Mouse (Mus musculus): ENCODE data around the gene Malsu1. TPM values are rescaled to one million over a fixed set of nuclear protein-coding genes. Genes with fewer than 3 reads are reported as not detected.

Malsu1 gene
- polyA plus RNA-seq, 1 experiment from 2014 or later: 59.7 TPM

GRCm38 (mm10) chr6:49094968-49095367, 21.4 kb downstream of the Malsu1 start:
- DNase-seq (ENCODE audit: low spot score): no peak
- 94% methylated on average over 10 of the region's 10 CpGs for WGBS

GRCm38 (mm10) chr6:49096421-49096820, 22.8 kb downstream of the Malsu1 start:
- Histone ChIP-seq H3K4me1 (ENCODE audit: control insufficient read depth, insufficient read depth, low read length) (no peaks in the 10 kb centered on the region), H3K9ac (ENCODE audit: low read length) (no peak overlapping the region), H3K27me3 (ENCODE audit: control insufficient read depth, insufficient read depth, low read length) (no peaks in the 10 kb centered on the region), H3K4me3 (ENCODE audit: low read depth, low read length) (no peak overlapping the region), H3K27ac (replicated peaks; ENCODE audit: low read depth, low read length) (no peak overlapping the region), H3K9me3 (ENCODE audit: control insufficient read depth, low read length) (no peaks in the 10 kb centered on the region), H3K4me2 (ENCODE audit: low read depth, severe bottlenecking) (no peak overlapping the region), H3K36me3 (ENCODE audit: control insufficient read depth, insufficient read depth, low read length) (peaks cover 4% of the 10 kb centered on the region; the same call in 1 of the 2 replicates)
- DNase-seq (ENCODE audit: low spot score) (no peak), ATAC-seq (ENCODE audit: insufficient number of reproducible peaks, low FRiP score, low TSS enrichment, low read depth) (no peak)
- WGBS: 88% methylated on average over 7 of the region's 7 CpGs

More at GRCm38 (mm10) chr6:49094968-49095367, 21.4 kb downstream of the Malsu1 start:
- no peak overlapping the region for H3K27ac ChIP-seq (replicated peaks; ENCODE audit: low read depth, low read length)
- H3K4me1 ChIP-seq (ENCODE audit: control insufficient read depth, insufficient read depth, low read length): no peaks in the 10 kb centered on the region
- no peak overlapping the region for H3K4me2 ChIP-seq (ENCODE audit: low read depth, severe bottlenecking)
- H3K27me3 ChIP-seq (ENCODE audit: control insufficient read depth, insufficient read depth, low read length): no peaks in the 10 kb centered on the region
- ATAC-seq (ENCODE audit: insufficient number of reproducible peaks, low FRiP score, low TSS enrichment, low read depth): no peak
- H3K9ac ChIP-seq (ENCODE audit: low read length): no peak overlapping the region
- H3K36me3 ChIP-seq (ENCODE audit: control insufficient read depth, insufficient read depth, low read length): peaks cover 3% of the 10 kb centered on the region
- no peak overlapping the region for H3K4me3 ChIP-seq (ENCODE audit: low read depth, low read length)
- H3K9me3 ChIP-seq (ENCODE audit: control insufficient read depth, low read length): no peaks in the 10 kb centered on the region

- no peaks in the 10 kb centered on the region for H3K4me1 ChIP-seq (ENCODE audit: control insufficient read depth, insufficient read depth, low read length)
- H3K36me3 ChIP-seq (ENCODE audit: control insufficient read depth, insufficient read depth, low read length): peaks cover 4% of the 10 kb centered on the region; the same call in 1 of the 2 replicates
- 87% methylated on average over 13 of the region's 13 CpGs for WGBS
- no peaks in the 10 kb centered on the region for H3K9me3 ChIP-seq (ENCODE audit: control insufficient read depth, low read length)
- DNase-seq (ENCODE audit: low spot score): no peak
- H3K27ac ChIP-seq (replicated peaks; ENCODE audit: low read depth, low read length): no peak overlapping the region
- no peak overlapping the region for H3K4me2 ChIP-seq (ENCODE audit: low read depth, severe bottlenecking)
- no peaks in the 10 kb centered on the region for H3K27me3 ChIP-seq (ENCODE audit: control insufficient read depth, insufficient read depth, low read length)
- H3K9ac ChIP-seq (ENCODE audit: low read length): no peak overlapping the region
- ATAC-seq (ENCODE audit: insufficient number of reproducible peaks, low FRiP score, low TSS enrichment, low read depth): no peak
- no peak overlapping the region for H3K4me3 ChIP-seq (ENCODE audit: low read depth, low read length)
These were observed 23.4 kb downstream of the Malsu1 start for GRCm38 (mm10) chr6:49096933-49097461.

GRCm38 (mm10) chr6:49097596-49098110, 24.1 kb downstream of the Malsu1 start:
- no peak overlapping the region for H3K4me3 ChIP-seq (ENCODE audit: low read depth, low read length)
- no peaks in the 10 kb centered on the region for H3K4me1 ChIP-seq (ENCODE audit: control insufficient read depth, insufficient read depth, low read length)
- no peak overlapping the region for H3K9ac ChIP-seq (ENCODE audit: low read length)
- DNase-seq (ENCODE audit: low spot score): no peak
- no peaks in the 10 kb centered on the region for H3K9me3 ChIP-seq (ENCODE audit: control insufficient read depth, low read length)
- WGBS: 90% methylated on average over 5 of the region's 5 CpGs
- no peak overlapping the region for H3K4me2 ChIP-seq (ENCODE audit: low read depth, severe bottlenecking)
- H3K36me3 ChIP-seq (ENCODE audit: control insufficient read depth, insufficient read depth, low read length): peaks cover 4% of the 10 kb centered on the region; the same call in 1 of the 2 replicates
- no peak overlapping the region for H3K27ac ChIP-seq (replicated peaks; ENCODE audit: low read depth, low read length)
- no peaks in the 10 kb centered on the region for H3K27me3 ChIP-seq (ENCODE audit: control insufficient read depth, insufficient read depth, low read length)
- ATAC-seq (ENCODE audit: insufficient number of reproducible peaks, low FRiP score, low TSS enrichment, low read depth): no peak

- ATAC-seq (ENCODE audit: insufficient number of reproducible peaks, low FRiP score, low TSS enrichment, low read depth) (no peak), DNase-seq (ENCODE audit: low spot score) (no peak)
- Histone ChIP-seq H3K36me3 (ENCODE audit: control insufficient read depth, insufficient read depth, low read length) (peaks cover 9% of the 10 kb centered on the region; the same call in 1 of the 2 replicates), H3K4me2 (ENCODE audit: low read depth, severe bottlenecking) (no peak overlapping the region), H3K27ac (replicated peaks; ENCODE audit: low read depth, low read length) (no peak overlapping the region), H3K4me3 (ENCODE audit: low read depth, low read length) (no peak overlapping the region), H3K9ac (ENCODE audit: low read length) (no peak overlapping the region), H3K4me1 (ENCODE audit: control insufficient read depth, insufficient read depth, low read length) (no peaks in the 10 kb centered on the region), H3K27me3 (ENCODE audit: control insufficient read depth, insufficient read depth, low read length) (no peaks in the 10 kb centered on the region), H3K9me3 (ENCODE audit: control insufficient read depth, low read length) (no peaks in the 10 kb centered on the region)
- 100% methylated on average over 1 of the region's 1 CpGs for WGBS
These were observed 25.5 kb downstream of the Malsu1 start for GRCm38 (mm10) chr6:49099086-49099485.

GRCm38 (mm10) chr6:49106746-49107500, 33.3 kb downstream of the Malsu1 start:
- WGBS: 92% methylated on average over 15 of the region's 15 CpGs
- H3K36me3 ChIP-seq (ENCODE audit: control insufficient read depth, insufficient read depth, low read length): peaks cover 16% of the 10 kb centered on the region
- H3K27ac ChIP-seq (replicated peaks; ENCODE audit: low read depth, low read length): no peak overlapping the region
- DNase-seq (ENCODE audit: low spot score) (no peak), ATAC-seq (ENCODE audit: insufficient number of reproducible peaks, low FRiP score, low TSS enrichment, low read depth) (no peak)
- no peaks in the 10 kb centered on the region for H3K9me3 ChIP-seq (ENCODE audit: control insufficient read depth, low read length)
- H3K27me3 ChIP-seq (ENCODE audit: control insufficient read depth, insufficient read depth, low read length): no peaks in the 10 kb centered on the region
- no peak overlapping the region for H3K4me3 ChIP-seq (ENCODE audit: low read depth, low read length)
- H3K4me1 ChIP-seq (ENCODE audit: control insufficient read depth, insufficient read depth, low read length): no peaks in the 10 kb centered on the region
- H3K4me2 ChIP-seq (ENCODE audit: low read depth, severe bottlenecking): no peak overlapping the region
- no peak overlapping the region for H3K9ac ChIP-seq (ENCODE audit: low read length)

DNA sequence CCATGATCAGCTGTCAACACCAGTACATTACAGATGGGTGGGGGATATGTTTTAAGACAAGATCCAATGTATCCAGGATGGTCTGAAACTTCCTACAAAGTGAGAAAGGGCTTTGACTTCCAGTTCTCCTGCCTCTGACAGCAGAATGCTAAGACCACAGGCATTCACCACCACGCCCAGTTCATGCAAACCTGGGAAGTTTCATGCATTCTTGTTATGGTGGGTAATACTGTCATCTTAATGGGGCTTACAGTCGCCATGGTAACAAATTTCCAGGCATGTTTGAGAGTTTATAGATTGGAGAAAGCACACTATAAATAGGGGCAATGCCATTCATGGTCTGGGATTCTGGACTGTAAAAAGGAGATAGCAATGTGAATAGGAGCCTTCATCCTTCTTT, 35.6 kb downstream of the Malsu1 start:
- WGBS: 85% methylated on average over 2 of the region's 2 CpGs
- DNase-seq (ENCODE audit: low spot score) (no peak), ATAC-seq (ENCODE audit: insufficient number of reproducible peaks, low FRiP score, low TSS enrichment, low read depth) (no peak)
- H3K27me3 ChIP-seq (ENCODE audit: control insufficient read depth, insufficient read depth, low read length): no peaks in the 10 kb centered on the region
- no peak overlapping the region for H3K27ac ChIP-seq (replicated peaks; ENCODE audit: low read depth, low read length)
- no peak overlapping the region for H3K9ac ChIP-seq (ENCODE audit: low read length)
- no peaks in the 10 kb centered on the region for H3K9me3 ChIP-seq (ENCODE audit: control insufficient read depth, low read length)
- H3K36me3 ChIP-seq (ENCODE audit: control insufficient read depth, insufficient read depth, low read length): peaks cover 11% of the 10 kb centered on the region
- 0 out of 2 replicates have a peak, but pooled peaks cover 2% of the 10 kb centered on the region for H3K4me1 ChIP-seq (ENCODE audit: control insufficient read depth, insufficient read depth, low read length)
- no peak overlapping the region for H3K4me2 ChIP-seq (ENCODE audit: low read depth, severe bottlenecking)
- no peak overlapping the region for H3K4me3 ChIP-seq (ENCODE audit: low read depth, low read length)

GRCm38 (mm10) chr6:49113895-49114294, 40.3 kb downstream of the Malsu1 start:
- ATAC-seq (ENCODE audit: insufficient number of reproducible peaks, low FRiP score, low TSS enrichment, low read depth): peak; percentile 35; the same call in 1 of the 2 replicates
- H3K4me3 ChIP-seq (ENCODE audit: low read depth, low read length): no peak overlapping the region
- no peaks in the 10 kb centered on the region for H3K27me3 ChIP-seq (ENCODE audit: control insufficient read depth, insufficient read depth, low read length)
- no peak overlapping the region for H3K4me2 ChIP-seq (ENCODE audit: low read depth, severe bottlenecking)
- H3K9ac ChIP-seq (ENCODE audit: low read length): no peak overlapping the region
- peaks cover 4% of the 10 kb centered on the region; the same call in 1 of the 2 replicates for H3K36me3 ChIP-seq (ENCODE audit: control insufficient read depth, insufficient read depth, low read length)
- no peak overlapping the region for H3K27ac ChIP-seq (replicated peaks; ENCODE audit: low read depth, low read length)
- 30% methylated on average over 7 of the region's 7 CpGs for WGBS
- DNase-seq (ENCODE audit: low spot score): peak; percentile 32
- H3K9me3 ChIP-seq (ENCODE audit: control insufficient read depth, low read length): no peaks in the 10 kb centered on the region
- 0 out of 2 replicates have a peak, but pooled peaks cover 2% of the 10 kb centered on the region for H3K4me1 ChIP-seq (ENCODE audit: control insufficient read depth, insufficient read depth, low read length)

Measured in limb, embryonic 11.5 days (tissue).